Mouse (Mus musculus) c-Kit-positive CD71-positive TER-119-negative erythroid progenitor cells, embryonic 14.5 days (primary cell): Measurements from ENCODE around the gene Wdr77.
"Not testable (repeated sequence)": the region's sequence is repeated elsewhere in the genome, so short reads cannot be mapped to it uniquely, and the experiment has no call there.

Experiments used
- DNase-seq: peaks from one replicate; pipeline ENCODE4 v3.0.0-alpha.2; 2013; ENCODE audit warnings: low read depth

Wdr77 gene

GRCm38 (mm10) chr3:105951348-105951747, 7.8 kb upstream of the Wdr77 start:
- DNase-seq: no peak

GRCm38 (mm10) chr3:105957235-105957634, 1.9 kb upstream of the Wdr77 start:
- no peak for DNase-seq

- no peak for DNase-seq
Measured at GRCm38 (mm10) chr3:105958204-105958603, 965 bp upstream of the Wdr77 start.

GRCm38 (mm10) chr3:105959585-105959984, 416 bp downstream of the Wdr77 start:
- peak; percentile 28 for DNase-seq

- DNase-seq: no peak
Measured at GRCm38 (mm10) chr3:105959999-105960398, 830 bp downstream of the Wdr77 start, which contains the start of gene Atp5f1. Gene Atp5f1 (minus strand): TSS chr3:105960099.

GRCm38 (mm10) chr3:105960700-105961099, 1.5 kb downstream of the Wdr77 start:
- DNase-seq: no peak

GRCm38 (mm10) chr3:105971831-105972446, 12.8 kb downstream of the Wdr77 start:
- no peak for DNase-seq

GRCm38 (mm10) chr3:105973411-105973810, 14.2 kb downstream of the Wdr77 start, which contains the start of gene Ovgp1:
Gene Ovgp1 (plus strand): TSS chr3:105973711.
- DNase-seq: no peak

GRCm38 (mm10) chr3:105974174-105974573, 15.0 kb downstream of the Wdr77 start:
- DNase-seq: no peak

GRCm38 (mm10) chr3:105989611-105990010, 30.4 kb downstream of the Wdr77 start:
- not testable (repeated sequence) for DNase-seq

GRCm38 (mm10) chr3:105991653-105992283, 32.6 kb downstream of the Wdr77 start:
- peak; percentile 42 for DNase-seq

GRCm38 (mm10) chr3:105994730-105995129, 35.6 kb downstream of the Wdr77 start:
- DNase-seq: no peak

GRCm38 (mm10) chr3:106000707-106001375, 41.7 kb downstream of the Wdr77 start:
- no peak for DNase-seq

GRCm38 (mm10) chr3:106001416-106002370, 42.5 kb downstream of the Wdr77 start:
- no peak for DNase-seq

- DNase-seq: not testable (repeated sequence)
Measured at GRCm38 (mm10) chr3:106003360-106003759, 44.2 kb downstream of the Wdr77 start.

GRCm38 (mm10) chr3:106014546-106014945, 55.4 kb downstream of the Wdr77 start, which contains the start of gene Pifo:
Gene Pifo (minus strand): TSS chr3:106014646.
- no peak for DNase-seq
